Mouse (Mus musculus): ENCODE results near the gene Trem3.

The Trem3 gene

GRCm38 (mm10) chr17:48272158-48272557, 24.6 kb downstream of the Trem3 start:
- DNase-seq (ENCODE audit: low spot score): no peak

GRCm38 (mm10) chr17:48272598-48272997, 25.0 kb downstream of the Trem3 start:
- DNase-seq (ENCODE audit: low spot score): no peak

GRCm38 (mm10) chr17:48274098-48274497, 26.5 kb downstream of the Trem3 start:
- no peak for DNase-seq (ENCODE audit: low spot score)

GRCm38 (mm10) chr17:48274885-48275284, 27.3 kb downstream of the Trem3 start:
- DNase-seq (ENCODE audit: low spot score): peak; percentile 91

- DNase-seq (ENCODE audit: low spot score): no peak
Observed at GRCm38 (mm10) chr17:48275736-48276135, 28.2 kb downstream of the Trem3 start.

- no peak for DNase-seq (ENCODE audit: low spot score)
Observed at GRCm38 (mm10) chr17:48278381-48278780, 30.8 kb downstream of the Trem3 start.

- DNase-seq (ENCODE audit: low spot score): no peak
Observed at GRCm38 (mm10) chr17:48279002-48279401, 31.4 kb downstream of the Trem3 start.

GRCm38 (mm10) chr17:48280943-48281738, 33.6 kb downstream of the Trem3 start:
- no peak for DNase-seq (ENCODE audit: low spot score)

GRCm38 (mm10) chr17:48281739-48282085, 34.1 kb downstream of the Trem3 start:
- DNase-seq (ENCODE audit: low spot score): peak; percentile 80

GRCm38 (mm10) chr17:48286765-48287164, 39.2 kb downstream of the Trem3 start:
- no peak for DNase-seq (ENCODE audit: low spot score)

GRCm38 (mm10) chr17:48287276-48287675, 39.7 kb downstream of the Trem3 start:
- peak; percentile 40 for DNase-seq (ENCODE audit: low spot score)

- no peak for DNase-seq (ENCODE audit: low spot score)
Observed at GRCm38 (mm10) chr17:48293500-48294194, 46.1 kb downstream of the Trem3 start.

- peak; percentile 47 for DNase-seq (ENCODE audit: low spot score)
Observed at GRCm38 (mm10) chr17:48299203-48299602, 51.6 kb downstream of the Trem3 start, which contains the start of gene Treml2. Treml2 (plus strand) TSS chr17:48299498.

- no peak for DNase-seq (ENCODE audit: low spot score)
Observed at GRCm38 (mm10) chr17:48299756-48300155, 52.2 kb downstream of the Trem3 start.

- DNase-seq (ENCODE audit: low spot score): no peak
Observed at GRCm38 (mm10) chr17:48300199-48300598, 52.6 kb downstream of the Trem3 start.

- no peak for DNase-seq (ENCODE audit: low spot score)
Observed at GRCm38 (mm10) chr17:48300861-48301260, 53.3 kb downstream of the Trem3 start.

- no peak for DNase-seq (ENCODE audit: low spot score)
Observed at GRCm38 (mm10) chr17:48301792-48302191, 54.2 kb downstream of the Trem3 start.
